Mouse (Mus musculus) left cerebral cortex, adult 8-10 months (tissue): ENCODE measurements around the gene Neurl3. TPM values are rescaled to one million over a fixed set of nuclear protein-coding genes. Genes with fewer than 3 reads are reported as not detected.

Experiments
- total RNA-seq, 4 experiments: library from RNA; stranded (reverse); gene quantifications; 2 replicates each; pipeline ENCODE4 v1.2.4; 2022

Neurl3 gene
- total RNA-seq, 4 experiments from 2014 or later, result 0.78 to 1.5 (median 0.92) TPM

Other genes starting within 250 kb of the Neurl3 start
- 10 to 100 TPM; 45.5 to 49.0 (median 48.0) TPM for gene Hs6st1, start 206.3 kb downstream of the Neurl3 start, total RNA-seq
- 10 to 100 TPM; 38.5 to 43.5 (median 40.2) TPM for gene Uggt1, start 30.0 kb downstream of the Neurl3 start, total RNA-seq
- 10 to 100 TPM; 10.9 to 18.8 (median 13.0) TPM for gene Arid5a, start 33.1 kb upstream of the Neurl3 start, total RNA-seq
- 10 to 100 TPM; 63.9 to 88.2 (median 74.6) TPM for gene Kansl3, start 94.5 kb upstream of the Neurl3 start, total RNA-seq
- not detected for gene Fer1l5, start 97.6 kb upstream of the Neurl3 start, total RNA-seq
- gene Lman2l, start 170.6 kb upstream of the Neurl3 start, total RNA-seq, result 10 to 100 TPM; 36.4 to 46.7 (median 39.1) TPM
- gene Cnnm4, start 196.9 kb upstream of the Neurl3 start, total RNA-seq, result 10 to 100 TPM; 11.7 to 13.7 (median 12.2) TPM
- gene Cnnm3, start 237.2 kb upstream of the Neurl3 start, total RNA-seq, result 10 to 100 TPM; 31.8 to 38.3 (median 33.4) TPM